Mouse (Mus musculus) erythroblast, embryonic 14.5 days (primary cell): ENCODE data around the gene Cebpa.

Source experiments
- GATA1 ChIP-seq: IDR thresholded peaks from 2 replicates; pipeline ENCODE4 v1.6.1; 2012; ENCODE audit warnings: low read length, inconsistent platforms, mixed read lengths
- TAL1 ChIP-seq: IDR thresholded peaks from 3 replicates; pipeline ENCODE4 v1.6.1; 2012; ENCODE audit warnings: low read length, inconsistent platforms, mixed read lengths

DNA sequence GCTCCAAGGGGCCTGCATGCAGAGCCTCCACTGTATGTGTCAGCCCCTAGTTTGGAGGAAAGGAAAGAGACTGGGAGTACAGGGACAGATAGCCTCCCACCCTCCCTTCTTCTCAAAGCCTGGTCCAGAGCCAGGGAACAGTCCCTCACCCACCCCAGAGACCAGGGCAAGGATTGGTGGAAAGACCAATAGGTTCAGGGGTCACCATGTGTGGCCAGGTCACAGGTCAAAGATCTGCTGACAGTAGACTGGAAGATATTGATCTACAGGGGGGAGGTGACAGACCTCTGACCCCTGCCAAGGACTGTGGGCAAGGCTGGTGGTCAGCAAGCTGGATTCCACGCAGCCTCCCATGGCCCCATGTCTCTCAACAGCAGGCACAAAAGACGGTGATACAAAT is 48.8 kb downstream of the Cebpa start:
- no peak for TF ChIP-seq GATA1
- no peak for TF ChIP-seq TAL1
